Mouse (Mus musculus) midbrain, embryonic 16.5 days (tissue): ENCODE results near the gene Mbtd1. TPM values are rescaled to one million over a fixed set of nuclear protein-coding genes. Genes with fewer than 3 reads are reported as not detected.

ENCODE experiments used
- ATAC-seq: fragments of 200-750 bp; cut with Nextera tagmentation; 2 replicates; pipeline ENCODE4 v1.8.0; 2017; ENCODE audit warnings: moderate TSS enrichment
- H3K27ac ChIP-seq: fragments of 300-500 bp; sonication (generic); 2 replicates; pipeline ENCODE4 v1.5.1; 2014; ENCODE audit warnings: mild to moderate bottlenecking, low read length, mixed read lengths
- H3K27me3 ChIP-seq: fragments of 300-500 bp; sonication (generic); 2 replicates; pipeline ENCODE4 v1.6.1; 2014; ENCODE audit warnings: low read depth, low read length, mixed read lengths; ENCODE audit not compliant: control insufficient read depth, insufficient read depth
- H3K36me3 ChIP-seq: fragments of 300-500 bp; sonication (generic); 2 replicates; pipeline ENCODE4 v1.6.1; 2014; ENCODE audit warnings: mild to moderate bottlenecking, low read length, moderate library complexity, mixed read lengths; ENCODE audit not compliant: control insufficient read depth, insufficient read depth
- H3K4me1 ChIP-seq: fragments of 300-500 bp; sonication (generic); 2 replicates; pipeline ENCODE4 v1.6.1; 2014; ENCODE audit warnings: mild to moderate bottlenecking, low read length, mixed read lengths; ENCODE audit not compliant: control insufficient read depth, insufficient read depth
- H3K4me2 ChIP-seq: fragments of 300-500 bp; sonication (generic); 2 replicates; pipeline ENCODE4 v1.6.1; 2014; ENCODE audit warnings: mild to moderate bottlenecking, low read length, mixed read lengths
- H3K4me3 ChIP-seq: fragments of 300-500 bp; sonication (generic); 2 replicates; pipeline ENCODE4 v1.5.1; 2014; ENCODE audit warnings: low read depth, mild to moderate bottlenecking, low read length, moderate library complexity, mixed read lengths
- H3K9ac ChIP-seq: fragments of 300-500 bp; sonication (generic); 2 replicates; pipeline ENCODE4 v1.6.1; 2014; ENCODE audit warnings: low read depth, low read length, mixed read lengths
- H3K9me3 ChIP-seq: fragments of 300-500 bp; sonication (generic); replicated peaks from 2 replicates; pipeline ENCODE4 v1.6.1; 2014; ENCODE audit warnings: mild to moderate bottlenecking, low read length, mixed read lengths; ENCODE audit not compliant: control insufficient read depth, poor library complexity, severe bottlenecking
- WGBS: fragments of 180-500 bp; shearing (Covaris S2); extraction: QIAGEN DNeasy Blood & Tissue Kit; methylation state at CpG from one replicate; pipeline ENCODE4 v1.1.7; 2014; 5-methylcytosine and 5-hydroxymethylcytosine counted together
- polyA plus RNA-seq: library from polyadenylated mRNA; unstranded; fragments of >200 nt; fragmentation: Nextera tagmentation; extraction: Ambion mirVana; gene quantifications from 2 replicates; pipeline ENCODE4 v1.2.1, GENCODE M21; 2015

Gene Mbtd1
- polyA plus RNA-seq, 1 experiment from 2014 or later, result 19.8 TPM

DNA sequence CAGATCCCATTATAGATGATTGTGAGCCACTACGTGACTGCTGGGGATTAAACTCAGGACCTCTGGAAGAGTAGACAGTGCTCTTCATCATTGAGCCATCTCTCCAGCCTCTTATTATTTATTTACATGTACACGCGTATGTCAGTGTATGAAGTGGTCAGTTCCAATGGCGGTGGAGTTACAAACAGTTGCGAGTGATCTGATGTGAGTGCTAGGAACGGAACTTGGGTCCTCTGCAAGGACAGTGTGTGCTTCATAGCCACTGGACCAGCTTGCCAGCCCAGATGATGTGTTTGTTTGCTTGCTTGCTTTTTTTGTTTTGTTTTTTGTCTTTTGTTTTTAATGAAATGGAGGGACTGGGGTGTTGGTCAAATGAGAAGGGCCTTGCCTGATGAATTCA is 83.5 kb downstream of the Mbtd1 start:
- Histone ChIP-seq H3K9ac (0 out of 2 replicates have a peak overlapping the region, but pooled peaks have one; percentile 50), H3K27me3 (no peaks in the 10 kb centered on the region), H3K27ac (no peak overlapping the region), H3K36me3 (peaks cover 10% of the 10 kb centered on the region), H3K4me2 (no peak overlapping the region), H3K4me3 (no peak overlapping the region), H3K4me1 (peaks cover 19% of the 10 kb centered on the region), H3K9me3 (no peaks in the 10 kb centered on the region)
- ATAC-seq, result no peak
- 91% methylated on average over 6 of the region's 6 CpGs for WGBS

DNA sequence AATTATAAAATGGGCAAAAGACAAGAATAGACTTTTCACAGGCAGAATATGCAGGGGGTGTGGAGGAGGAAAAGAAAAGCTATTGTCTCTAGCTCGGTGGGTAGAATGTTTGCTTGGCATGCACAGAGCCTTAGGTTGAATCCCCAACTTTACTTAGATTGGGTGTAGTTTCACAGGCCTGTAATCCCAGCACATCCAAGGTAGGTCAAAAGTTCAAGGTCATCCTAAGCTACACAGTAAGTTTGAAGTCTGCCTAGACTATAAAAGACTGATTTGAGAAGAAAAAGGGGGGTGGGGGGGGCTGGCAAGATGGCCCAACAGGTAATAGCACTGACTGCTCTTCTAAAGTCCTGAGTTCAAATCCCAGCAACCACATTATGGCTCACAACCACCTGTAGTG is 84.1 kb downstream of the Mbtd1 start:
- 64% methylated on average over 1 of the region's 1 CpGs for WGBS
- Histone ChIP-seq H3K4me2 (no peak overlapping the region), H3K4me1 (peaks cover 19% of the 10 kb centered on the region), H3K9me3 (no peaks in the 10 kb centered on the region), H3K27ac (no peak overlapping the region), H3K36me3 (peaks cover 5% of the 10 kb centered on the region; the same call in 1 of the 2 replicates), H3K9ac (no peak overlapping the region), H3K4me3 (no peak overlapping the region), H3K27me3 (no peaks in the 10 kb centered on the region)
- no peak for ATAC-seq

DNA sequence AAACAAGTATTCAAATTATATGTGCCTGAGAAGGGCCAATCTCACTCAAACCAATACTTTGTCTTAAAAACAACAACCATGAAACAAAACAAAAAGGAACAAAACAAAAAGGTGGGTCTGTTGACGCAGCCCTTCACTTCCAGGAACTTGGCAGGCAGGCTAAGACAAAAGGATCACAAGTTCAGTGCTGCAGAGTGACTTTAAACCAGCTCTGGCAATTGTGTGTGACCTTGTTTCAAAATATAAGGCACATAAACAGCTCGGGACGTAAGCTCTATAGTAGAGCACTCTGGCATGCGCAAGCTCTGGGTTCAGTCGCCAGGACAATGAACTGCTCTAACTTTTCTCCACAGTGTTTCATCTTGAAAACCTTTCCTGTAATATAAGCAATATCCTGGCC is 87.3 kb downstream of the Mbtd1 start:
- Histone ChIP-seq H3K36me3 (no peaks in the 10 kb centered on the region), H3K9ac (no peak overlapping the region), H3K4me2 (no peak overlapping the region), H3K4me3 (no peak overlapping the region), H3K27ac (no peak overlapping the region), H3K27me3 (no peaks in the 10 kb centered on the region), H3K4me1 (0 out of 2 replicates have a peak, but pooled peaks cover 5% of the 10 kb centered on the region), H3K9me3 (no peaks in the 10 kb centered on the region)
- 87% methylated on average over 5 of the region's 5 CpGs for WGBS
- ATAC-seq, result no peak

DNA sequence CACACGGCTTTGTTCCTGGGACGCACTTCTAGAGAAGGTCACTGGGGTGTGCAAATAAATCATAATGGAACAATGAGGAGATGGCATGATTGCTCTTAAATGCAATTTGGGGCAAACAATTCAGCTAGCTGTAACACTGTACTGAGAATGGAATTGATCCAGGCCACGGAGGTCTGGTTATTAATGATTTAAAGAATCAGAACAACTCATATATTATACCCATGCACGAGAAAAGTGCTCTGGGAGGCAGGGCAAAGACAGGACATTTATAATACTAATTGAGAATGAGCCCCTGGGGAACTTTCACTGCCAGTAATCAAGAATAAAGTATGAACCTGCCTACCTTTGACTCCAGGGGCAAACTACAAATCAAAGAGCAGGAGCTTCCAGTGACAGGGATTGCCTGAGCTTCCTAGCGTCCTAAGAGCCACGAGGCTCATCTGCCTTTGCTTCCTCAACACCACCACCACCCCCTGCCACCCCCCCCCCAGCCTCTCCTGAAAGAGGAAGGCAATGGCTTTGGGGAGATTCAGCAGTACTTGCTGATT is 93.9 kb downstream of the Mbtd1 start:
- ATAC-seq, result no peak
- Histone ChIP-seq H3K36me3 (no peaks in the 10 kb centered on the region), H3K4me3 (no peak overlapping the region), H3K27me3 (no peaks in the 10 kb centered on the region), H3K4me1 (no peaks in the 10 kb centered on the region), H3K9me3 (no peaks in the 10 kb centered on the region), H3K4me2 (no peak overlapping the region), H3K9ac (no peak overlapping the region), H3K27ac (no peak overlapping the region)
- WGBS, result 70% methylated on average over 6 of the region's 6 CpGs

DNA sequence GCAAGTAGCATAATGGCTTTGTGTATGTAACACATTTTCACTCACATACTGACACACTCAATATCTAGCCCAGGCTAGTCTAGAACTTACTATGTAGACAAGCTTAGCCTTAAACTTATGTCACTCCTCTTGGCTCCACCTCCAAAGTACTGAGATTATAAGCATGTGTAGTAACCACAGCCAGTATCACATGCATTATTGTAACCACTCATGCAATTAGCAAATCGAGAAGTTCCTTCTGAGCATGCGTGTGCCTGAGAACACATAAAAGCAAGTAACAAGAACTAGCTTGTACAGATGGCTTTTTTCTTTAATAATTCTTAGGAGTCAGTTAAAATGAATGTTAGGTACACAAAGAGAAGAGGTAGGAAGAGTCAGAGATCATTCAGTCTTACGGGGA is 99.0 kb downstream of the Mbtd1 start:
- no peak overlapping the region for H3K27ac ChIP-seq
- no peak for ATAC-seq
- H3K9ac ChIP-seq, result no peak overlapping the region
- H3K36me3 ChIP-seq, result no peaks in the 10 kb centered on the region
- no peak overlapping the region for H3K4me3 ChIP-seq
- H3K27me3 ChIP-seq, result no peaks in the 10 kb centered on the region; the same call in 1 of the 2 replicates
- H3K9me3 ChIP-seq, result no peaks in the 10 kb centered on the region
- no peak overlapping the region for H3K4me2 ChIP-seq
- no peaks in the 10 kb centered on the region for H3K4me1 ChIP-seq
- 92% methylated on average over 3 of the region's 3 CpGs for WGBS

DNA sequence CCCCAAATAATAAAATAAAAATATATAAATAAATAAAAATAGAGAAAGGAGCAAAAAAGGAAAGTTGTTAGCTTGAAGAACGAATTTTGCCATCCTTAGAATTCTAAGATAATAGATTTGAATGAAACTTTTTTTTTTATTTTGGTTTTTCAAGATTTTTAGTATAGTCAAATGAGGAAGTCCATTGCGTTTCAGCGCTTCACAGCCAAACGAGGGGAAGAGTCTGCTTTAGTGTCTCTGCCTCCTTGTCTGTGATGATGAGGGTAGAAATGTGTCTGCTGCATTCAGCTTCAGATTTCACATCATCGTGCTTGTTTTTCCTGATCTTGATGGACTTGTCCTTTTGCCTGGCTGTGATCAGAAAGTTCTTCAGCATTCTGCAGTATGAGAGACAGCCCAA is 99.6 kb downstream of the Mbtd1 start:
- H3K9ac ChIP-seq, result no peak overlapping the region
- H3K9me3 ChIP-seq, result no peaks in the 10 kb centered on the region
- H3K27me3 ChIP-seq, result no peaks in the 10 kb centered on the region; the same call in 1 of the 2 replicates
- no peak overlapping the region for H3K4me2 ChIP-seq
- H3K4me1 ChIP-seq, result no peaks in the 10 kb centered on the region
- no peak for ATAC-seq
- H3K36me3 ChIP-seq, result no peaks in the 10 kb centered on the region
- H3K4me3 ChIP-seq, result no peak overlapping the region
- H3K27ac ChIP-seq, result no peak overlapping the region
- WGBS, result 92% methylated on average over 5 of the region's 5 CpGs

DNA sequence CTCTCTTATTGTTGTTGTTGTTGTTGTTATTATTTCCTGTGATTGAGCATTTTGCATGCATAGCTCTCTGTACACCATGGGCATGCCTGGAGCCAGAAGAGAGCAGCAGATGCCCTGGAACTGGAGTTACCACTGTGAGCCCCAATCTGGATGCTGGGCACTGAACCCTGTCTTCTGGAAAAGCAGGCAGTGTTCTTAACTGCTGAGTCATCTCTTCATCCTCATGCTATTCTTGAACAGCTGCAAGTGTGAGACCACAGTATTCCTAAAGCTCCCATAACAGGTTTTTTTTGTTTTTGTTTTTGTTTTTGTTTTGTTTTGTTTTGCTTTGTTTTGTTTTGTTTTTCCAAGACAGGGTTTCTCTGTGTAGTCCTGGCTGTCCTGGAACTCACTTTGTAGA is 100.6 kb downstream of the Mbtd1 start:
- Histone ChIP-seq H3K9ac (no peak overlapping the region), H3K4me2 (no peak overlapping the region), H3K4me3 (no peak overlapping the region), H3K36me3 (no peaks in the 10 kb centered on the region), H3K4me1 (no peaks in the 10 kb centered on the region), H3K27me3 (no peaks in the 10 kb centered on the region; the same call in 1 of the 2 replicates), H3K27ac (no peak overlapping the region), H3K9me3 (no peaks in the 10 kb centered on the region)
- no peak for ATAC-seq

DNA sequence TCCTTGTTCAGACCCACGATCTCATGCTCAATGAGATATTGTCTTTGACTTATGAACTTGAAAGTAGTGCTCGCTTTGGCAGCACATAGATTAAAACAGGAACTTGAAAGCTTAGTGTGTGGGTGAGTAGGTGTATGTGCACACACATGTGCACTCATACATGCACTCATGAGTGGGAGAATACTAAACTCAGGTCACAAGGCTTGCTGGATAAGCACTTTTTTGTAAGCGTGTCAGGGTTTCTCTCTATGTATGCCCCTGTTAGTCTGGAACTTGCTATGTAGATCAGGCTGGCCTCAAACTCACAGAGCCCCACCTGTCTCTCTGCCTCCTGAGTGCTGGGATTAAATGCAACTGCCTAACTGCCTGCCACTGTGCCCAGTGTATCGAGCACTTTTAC is 101.4 kb downstream of the Mbtd1 start:
- no peak overlapping the region for H3K4me2 ChIP-seq
- H3K36me3 ChIP-seq, result no peaks in the 10 kb centered on the region
- no peaks in the 10 kb centered on the region for H3K4me1 ChIP-seq
- no peak overlapping the region for H3K9ac ChIP-seq
- H3K4me3 ChIP-seq, result no peak overlapping the region
- H3K27me3 ChIP-seq, result no peaks in the 10 kb centered on the region; the same call in 1 of the 2 replicates
- ATAC-seq, result no peak
- no peaks in the 10 kb centered on the region for H3K9me3 ChIP-seq
- no peak overlapping the region for H3K27ac ChIP-seq
- WGBS, result 90% methylated on average over 4 of the region's 4 CpGs

DNA sequence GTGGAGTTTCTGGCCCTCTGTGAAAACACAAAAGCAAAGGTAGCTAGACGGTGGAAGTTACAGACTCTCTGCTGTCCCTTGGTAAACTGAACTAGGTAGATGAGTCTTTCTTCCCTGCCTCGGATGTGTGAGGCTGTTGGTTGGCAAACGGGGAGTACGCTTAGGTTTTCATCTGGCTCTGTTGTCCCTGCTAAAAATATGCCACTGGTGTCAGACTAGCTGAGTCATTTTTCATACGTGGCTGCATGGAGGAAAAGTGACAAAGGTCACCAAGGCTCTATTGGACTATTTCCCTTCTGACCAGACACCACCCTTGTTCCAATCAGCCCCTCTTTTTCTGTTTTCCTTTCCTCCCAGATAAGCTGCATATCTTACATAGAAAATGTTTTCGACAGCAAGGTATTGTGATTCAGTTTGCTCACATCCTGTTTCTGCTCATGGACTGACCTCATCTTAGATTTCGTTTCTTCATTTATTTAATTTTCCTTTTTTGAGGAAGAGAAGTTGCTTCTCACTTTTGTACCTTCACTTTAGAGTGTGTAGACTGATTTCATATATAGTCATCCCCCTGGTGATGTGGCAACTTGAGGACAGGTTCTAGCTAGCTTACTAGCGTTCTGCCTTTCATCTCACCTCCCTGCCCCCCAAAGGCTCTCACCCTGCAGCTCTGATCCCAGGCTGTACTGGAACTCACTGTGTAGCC is 102.1 kb downstream of the Mbtd1 start:
- H3K9me3 ChIP-seq, result no peaks in the 10 kb centered on the region
- no peaks in the 10 kb centered on the region for H3K36me3 ChIP-seq
- H3K4me1 ChIP-seq, result no peaks in the 10 kb centered on the region
- no peak overlapping the region for H3K9ac ChIP-seq
- no peak overlapping the region for H3K4me2 ChIP-seq
- no peak for ATAC-seq
- no peak overlapping the region for H3K4me3 ChIP-seq
- WGBS, result 80% methylated on average over 8 of the region's 8 CpGs
- H3K27ac ChIP-seq, result no peak overlapping the region
- no peaks in the 10 kb centered on the region; the same call in 1 of the 2 replicates for H3K27me3 ChIP-seq
